Mouse (Mus musculus): Measurements from ENCODE around the gene Ascl5. TPM values are rescaled to one million over a fixed set of nuclear protein-coding genes. Genes with fewer than 3 reads are reported as not detected.

Ascl5 gene
- total and polyA plus RNA-seq, 3 experiments = not detected

DNA sequence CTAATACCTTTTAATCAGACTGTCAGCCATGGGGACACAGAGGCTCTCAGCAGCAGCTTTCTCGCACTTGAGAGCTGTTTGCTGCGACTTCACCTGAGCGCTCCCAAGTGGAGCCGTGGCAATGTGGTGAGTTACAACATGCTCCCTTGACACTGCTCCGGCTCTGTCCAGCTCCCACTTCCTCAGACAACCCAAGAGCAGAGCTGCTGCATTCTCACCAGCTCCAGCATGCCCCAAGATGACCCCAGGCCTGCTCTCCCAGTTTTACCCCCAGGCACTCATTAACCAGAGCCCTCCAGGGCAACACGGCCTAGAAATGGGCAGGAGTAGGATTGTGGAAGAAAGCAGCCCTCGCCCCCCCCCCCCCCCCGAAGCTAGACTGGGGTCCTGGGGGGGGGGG is 18.9 kb upstream of the Ascl5 start:
- no peak for TF ChIP-seq MAZ (IDR thresholded peaks at IDR 0.05; ENCODE audit: low read depth, low read length)
- TF ChIP-seq NELFE (IDR thresholded peaks at IDR 0.05; ENCODE audit: low read depth, low read length) = no peak
- no peak for TF ChIP-seq GABPA (IDR thresholded peaks at IDR 0.05; ENCODE audit: low read depth, low read length)
- no peak for TF ChIP-seq EP300 (IDR thresholded peaks at IDR 0.05; ENCODE audit: low read depth in 1 of 2, low read length in 2 of 2)
- no peak for TF ChIP-seq MXI1 (IDR thresholded peaks at IDR 0.05; ENCODE audit: low read depth, low read length)
- no peak for TF ChIP-seq MAFK (IDR thresholded peaks at IDR 0.05; ENCODE audit: borderline replicate concordance, low read depth, low read length)
- no peak for TF ChIP-seq HCFC1 (IDR thresholded peaks at IDR 0.05; ENCODE audit: low read depth, low read length)
- TF ChIP-seq POLR2AphosphoS5 (IDR thresholded peaks at IDR 0.05; ENCODE audit: borderline replicate concordance, low read depth, low read length) = no peak
- TF ChIP-seq USF2 (IDR thresholded peaks at IDR 0.05; ENCODE audit: borderline replicate concordance in 1 of 2, insufficient read depth in 1 of 2, low read depth in 1 of 2, low read length in 2 of 2) = no peak
- TF ChIP-seq MEF2A (IDR thresholded peaks at IDR 0.05; ENCODE audit: extremely low read depth, insufficient replicate concordance, low read depth, low read length, poor library complexity, severe bottlenecking) = no peak
- TF ChIP-seq ZNF384 (IDR thresholded peaks at IDR 0.05; ENCODE audit: low read depth, low read length) = no peak
- TF ChIP-seq UBTF (IDR thresholded peaks at IDR 0.05; ENCODE audit: borderline replicate concordance, insufficient read depth, low read depth, low read length) = no peak
- TF ChIP-seq MYB (IDR thresholded peaks at IDR 0.05; ENCODE audit: low read depth, low read length) = no peak
- TF ChIP-seq GATA1 (IDR thresholded peaks at IDR 0.05; ENCODE audit: low read depth, low read length) = no peak
- no peak for TF ChIP-seq ZKSCAN1 (IDR thresholded peaks at IDR 0.05; ENCODE audit: low read depth, low read length)
- no peak for TF ChIP-seq ZMIZ1 (IDR thresholded peaks at IDR 0.05; ENCODE audit: low read depth, low read length)
- H3K36me3 ChIP-seq (ENCODE audit: control insufficient read depth in 1 of 2, insufficient read depth in 2 of 2, low read length in 2 of 2) = peaks cover 0 to 4% of the 10 kb centered on the region in 2 experiments; a peak in 2 of 4 replicates

DNA sequence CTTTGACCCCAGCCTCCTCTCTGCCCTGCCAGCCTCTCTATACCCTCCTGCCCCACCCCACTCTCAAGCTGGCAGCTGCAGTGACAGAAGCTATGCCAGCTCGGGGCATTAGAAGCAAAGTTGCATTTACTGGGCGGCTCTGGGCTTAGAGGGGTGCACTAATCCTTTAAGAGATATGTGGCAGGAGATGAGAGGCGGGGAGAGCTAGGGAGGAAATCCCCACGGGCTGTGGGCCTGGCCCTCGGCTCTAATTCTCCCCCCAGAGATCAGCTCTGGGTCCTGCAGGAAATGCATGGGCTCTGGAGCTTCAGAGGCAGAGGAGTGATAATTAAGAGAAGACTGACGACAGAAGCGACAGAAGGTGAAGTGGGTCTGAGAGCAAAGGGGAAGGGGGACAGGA is 17.6 kb upstream of the Ascl5 start:
- no peak for DNase-seq (ENCODE audit: low read depth, low spot score)
- Histone ChIP-seq H3K27ac (ENCODE audit: control insufficient read depth, low read depth, low read length) (no peak overlapping the region), H3K9ac (ENCODE audit: control insufficient read depth, low read depth, low read length, poor library complexity, severe bottlenecking) (no peak overlapping the region), H3K79me2 (ENCODE audit: control insufficient read depth, insufficient read depth, low read length, poor library complexity) (no peaks in the 10 kb centered on the region), H3K4me3 (ENCODE audit: control insufficient read depth in 1 of 2, insufficient read depth in 1 of 2, low read depth in 2 of 2, low read length in 2 of 2) (no peak overlapping the region), H3K27me3 (ENCODE audit: control insufficient read depth in 1 of 2, insufficient read depth in 2 of 2, low read length in 2 of 2) (no peaks in the 10 kb centered on the region), H3K9me3 (replicated peaks; ENCODE audit: insufficient read depth, low read length) (no peaks in the 10 kb centered on the region), H3K4me1 (ENCODE audit: control insufficient read depth in 1 of 2, insufficient read depth in 2 of 2, low read length in 2 of 2) (no peaks in the 10 kb centered on the region), H3K36me3 (ENCODE audit: control insufficient read depth in 1 of 2, insufficient read depth in 2 of 2, low read length in 2 of 2) (no peaks in the 10 kb centered on the region; a peak in 2 of 4 replicates)
- TF ChIP-seq BHLHE40 (IDR thresholded peaks at IDR 0.05; ENCODE audit: borderline replicate concordance, low read depth, low read length) (no peak), GABPA (IDR thresholded peaks at IDR 0.05; ENCODE audit: low read depth, low read length) (no peak)

More for the DNA sequence above, 18.9 kb upstream of the Ascl5 start:
- H3K4me1 ChIP-seq (ENCODE audit: control insufficient read depth in 1 of 2, insufficient read depth in 2 of 2, low read length in 2 of 2) = no peaks in the 10 kb centered on the region
- no peak overlapping the region for H3K9ac ChIP-seq (ENCODE audit: control insufficient read depth, low read depth, low read length, poor library complexity, severe bottlenecking)
- H3K9me3 ChIP-seq (replicated peaks; ENCODE audit: insufficient read depth, low read length) = no peaks in the 10 kb centered on the region
- H3K4me3 ChIP-seq (ENCODE audit: control insufficient read depth in 1 of 2, insufficient read depth in 1 of 2, low read depth in 2 of 2, low read length in 2 of 2) = no peak overlapping the region
- no peak overlapping the region for H3K27ac ChIP-seq (ENCODE audit: control insufficient read depth, low read depth, low read length)
- DNase-seq (ENCODE audit: low read depth, low spot score) = no peak
- H3K27me3 ChIP-seq (ENCODE audit: control insufficient read depth in 1 of 2, insufficient read depth in 2 of 2, low read length in 2 of 2) = no peaks in the 10 kb centered on the region
- no peaks in the 10 kb centered on the region for H3K79me2 ChIP-seq (ENCODE audit: control insufficient read depth, insufficient read depth, low read length, poor library complexity)

Measured in MEL (cell line).